Mouse (Mus musculus) lung, embryonic 16.5 days (tissue): Measurements from ENCODE around the gene Limch1. TPM values are rescaled to one million over a fixed set of nuclear protein-coding genes. Genes with fewer than 3 reads are reported as not detected.

Experiments used
- ATAC-seq: fragments of 200-750 bp; cut with Nextera tagmentation; 2 replicates; pipeline ENCODE4 v1.8.0; 2017; ENCODE audit warnings: low read depth, mild to moderate bottlenecking, moderate library complexity
- H3K27ac ChIP-seq: fragments of 300-500 bp; sonication (generic); 2 replicates; pipeline ENCODE4 v1.5.1; 2014; ENCODE audit warnings: mild to moderate bottlenecking, control low read depth, low read length
- H3K27me3 ChIP-seq: fragments of 300-500 bp; sonication (generic); 2 replicates; pipeline ENCODE4 v1.6.1; 2014; ENCODE audit warnings: low read depth, low read length, mixed read lengths; ENCODE audit not compliant: control insufficient read depth, insufficient read depth
- H3K36me3 ChIP-seq: fragments of 300-500 bp; sonication (generic); 2 replicates; pipeline ENCODE4 v1.6.1; 2014; ENCODE audit warnings: low read length; ENCODE audit not compliant: control insufficient read depth, insufficient read depth
- H3K4me1 ChIP-seq: fragments of 300-500 bp; sonication (generic); replicated peaks from 2 replicates; pipeline ENCODE4 v1.6.1; 2014; ENCODE audit warnings: low read length, mixed read lengths; ENCODE audit not compliant: control insufficient read depth, insufficient read depth
- H3K4me2 ChIP-seq: fragments of 300-500 bp; sonication (generic); 2 replicates; pipeline ENCODE4 v1.6.1; 2014; ENCODE audit warnings: low read depth, low read length, control low read depth
- H3K4me3 ChIP-seq: fragments of 300-500 bp; sonication (generic); 2 replicates; pipeline ENCODE4 v1.5.1; 2014; ENCODE audit warnings: mild to moderate bottlenecking, low read length, control low read depth
- H3K9ac ChIP-seq: fragments of 300-500 bp; sonication (generic); 2 replicates; pipeline ENCODE4 v1.6.1; 2014; ENCODE audit warnings: low read length, control low read depth
- H3K9me3 ChIP-seq: fragments of 300-500 bp; sonication (generic); 2 replicates; pipeline ENCODE4 v1.6.1; 2016; ENCODE audit warnings: low read length; ENCODE audit not compliant: control insufficient read depth
- WGBS: fragments of 180-500 bp; shearing (Covaris S2); extraction: QIAGEN DNeasy Blood & Tissue Kit; methylation state at CpG from one replicate; pipeline ENCODE4 v1.1.7; 2014; 5-methylcytosine and 5-hydroxymethylcytosine counted together
- polyA plus RNA-seq: library from polyadenylated mRNA; unstranded; fragments of >200 nt; fragmentation: Nextera tagmentation; extraction: Ambion mirVana; gene quantifications from 2 replicates; pipeline ENCODE4 v1.2.1, GENCODE M21; 2015

Limch1 gene
- polyA plus RNA-seq, 1 experiment from 2014 or later: 97.4 TPM

- Histone ChIP-seq H3K4me3 (no peak overlapping the region), H3K9me3 (no peaks in the 10 kb centered on the region), H3K4me1 (peaks cover 11% of the 10 kb centered on the region), H3K27me3 (no peaks in the 10 kb centered on the region), H3K4me2 (no peak overlapping the region), H3K9ac (no peak overlapping the region), H3K27ac (peak overlapping the region; percentile 61; the same call in 1 of the 2 replicates), H3K36me3 (no peaks in the 10 kb centered on the region)
- 33% methylated on average over 8 of the region's 8 CpGs for WGBS
- peak; percentile 48; the same call in 1 of the 2 replicates for ATAC-seq
These were observed 41.0 kb downstream of the Limch1 start for GRCm38 (mm10) chr5:66786621-66787061.

GRCm38 (mm10) chr5:66789041-66789440, 43.4 kb downstream of the Limch1 start:
- Histone ChIP-seq H3K4me2 (no peak overlapping the region), H3K9ac (no peak overlapping the region), H3K4me1 (peaks cover 11% of the 10 kb centered on the region), H3K27me3 (no peaks in the 10 kb centered on the region), H3K4me3 (no peak overlapping the region), H3K9me3 (no peaks in the 10 kb centered on the region), H3K36me3 (no peaks in the 10 kb centered on the region), H3K27ac (no peak overlapping the region)
- 57% methylated on average over 3 of the region's 3 CpGs for WGBS
- ATAC-seq: no peak

DNA sequence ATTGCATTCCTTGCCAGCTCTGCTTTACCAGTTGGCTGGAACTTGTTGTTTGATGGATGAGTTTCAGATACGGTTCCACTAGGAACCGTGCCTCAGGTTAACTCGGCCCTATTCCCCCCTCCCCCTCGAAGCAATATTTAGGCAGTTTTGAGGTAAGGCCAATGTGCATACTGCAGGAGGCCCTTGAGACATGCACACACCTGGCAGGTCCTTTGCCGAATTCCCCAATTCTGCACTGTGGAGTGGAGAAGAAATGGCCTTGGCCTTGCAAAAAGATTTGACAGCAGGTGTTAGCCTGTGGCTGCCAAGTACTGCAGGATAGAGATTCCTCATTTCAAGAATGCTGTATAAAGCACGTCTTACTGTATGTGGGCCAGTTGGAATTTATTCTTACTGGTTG, 45.5 kb downstream of the Limch1 start:
- no peak for ATAC-seq
- no peak overlapping the region for H3K9ac ChIP-seq
- H3K4me2 ChIP-seq: no peak overlapping the region
- no peaks in the 10 kb centered on the region for H3K9me3 ChIP-seq
- no peaks in the 10 kb centered on the region for H3K36me3 ChIP-seq
- no peak overlapping the region for H3K27ac ChIP-seq
- peaks cover 8% of the 10 kb centered on the region for H3K4me1 ChIP-seq
- no peak overlapping the region for H3K4me3 ChIP-seq
- 45% methylated on average over 6 of the region's 6 CpGs for WGBS
- H3K27me3 ChIP-seq: no peaks in the 10 kb centered on the region

GRCm38 (mm10) chr5:66793251-66793650, 47.6 kb downstream of the Limch1 start:
- ATAC-seq: no peak
- no peaks in the 10 kb centered on the region for H3K36me3 ChIP-seq
- H3K27ac ChIP-seq: no peak overlapping the region
- H3K9ac ChIP-seq: no peak overlapping the region
- no peaks in the 10 kb centered on the region for H3K27me3 ChIP-seq
- no peak overlapping the region for H3K4me2 ChIP-seq
- 82% methylated on average over 3 of the region's 3 CpGs for WGBS
- H3K4me1 ChIP-seq: peaks cover 20% of the 10 kb centered on the region
- H3K4me3 ChIP-seq: no peak overlapping the region
- H3K9me3 ChIP-seq: no peaks in the 10 kb centered on the region

- Histone ChIP-seq H3K4me2 (no peak overlapping the region), H3K36me3 (no peaks in the 10 kb centered on the region), H3K4me1 (peaks cover 50% of the 10 kb centered on the region), H3K27me3 (no peaks in the 10 kb centered on the region), H3K9me3 (no peaks in the 10 kb centered on the region), H3K27ac (peak overlapping the region; percentile 52), H3K4me3 (no peak overlapping the region), H3K9ac (no peak overlapping the region)
- ATAC-seq: no peak
- 41% methylated on average over 6 of the region's 6 CpGs for WGBS
These were observed 51.7 kb downstream of the Limch1 start for GRCm38 (mm10) chr5:66797326-66797725.

DNA sequence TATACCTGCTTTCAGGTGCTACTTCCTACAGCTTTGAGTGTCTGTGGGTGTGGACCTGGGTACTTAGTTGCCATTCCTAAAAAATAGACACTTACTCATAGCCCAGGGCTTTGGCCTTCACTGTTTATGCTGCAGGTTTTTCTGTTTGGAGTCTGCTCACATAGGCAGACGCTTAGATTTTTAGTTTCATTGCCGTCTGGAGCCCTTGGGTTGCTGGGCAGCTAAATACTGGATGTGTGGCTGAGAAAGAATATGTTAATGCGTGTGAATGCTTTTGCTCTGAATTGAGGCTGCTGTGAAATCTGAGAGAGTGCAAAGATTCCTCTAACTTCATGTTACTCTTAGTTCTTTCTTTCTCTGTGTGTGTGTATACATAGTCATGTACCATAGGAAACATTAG, 52.5 kb downstream of the Limch1 start:
- Histone ChIP-seq H3K27ac (peak overlapping the region; percentile 78), H3K4me3 (no peak overlapping the region), H3K4me1 (peaks cover 56% of the 10 kb centered on the region), H3K9me3 (no peaks in the 10 kb centered on the region), H3K4me2 (peak overlapping the region; percentile 16; the same call in 1 of the 2 replicates), H3K27me3 (no peaks in the 10 kb centered on the region), H3K9ac (no peak overlapping the region; the same call in none of the 2 replicates), H3K36me3 (no peaks in the 10 kb centered on the region)
- no peak for ATAC-seq
- 23% methylated on average over 3 of the region's 3 CpGs for WGBS

DNA sequence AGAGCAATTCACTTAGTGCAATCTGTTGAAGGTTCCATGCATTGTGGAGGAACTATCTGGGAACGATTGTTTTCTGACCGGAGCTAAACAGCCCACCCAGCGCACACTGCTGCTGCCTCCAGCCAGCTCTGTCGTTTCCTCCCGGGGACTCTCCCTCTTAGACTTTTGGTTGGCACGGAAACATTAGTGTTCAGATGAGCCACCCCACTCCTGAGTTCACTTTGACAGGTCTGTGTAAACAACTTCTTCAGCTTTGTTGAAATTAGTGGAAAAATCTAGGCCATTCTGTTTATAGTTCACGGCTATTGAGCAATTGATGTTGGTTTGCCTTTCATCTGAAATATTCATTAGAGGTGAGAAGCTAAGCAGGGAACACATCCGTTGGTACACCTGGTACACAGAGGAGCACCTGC, 53.0 kb downstream of the Limch1 start:
- Histone ChIP-seq H3K27me3 (no peaks in the 10 kb centered on the region), H3K4me1 (peaks cover 56% of the 10 kb centered on the region), H3K27ac (peak overlapping the region; percentile 78), H3K36me3 (no peaks in the 10 kb centered on the region), H3K4me2 (no peak overlapping the region), H3K9me3 (no peaks in the 10 kb centered on the region), H3K9ac (no peak overlapping the region), H3K4me3 (no peak overlapping the region)
- WGBS: 10% methylated on average over 8 of the region's 8 CpGs
- ATAC-seq: peak; percentile 65

DNA sequence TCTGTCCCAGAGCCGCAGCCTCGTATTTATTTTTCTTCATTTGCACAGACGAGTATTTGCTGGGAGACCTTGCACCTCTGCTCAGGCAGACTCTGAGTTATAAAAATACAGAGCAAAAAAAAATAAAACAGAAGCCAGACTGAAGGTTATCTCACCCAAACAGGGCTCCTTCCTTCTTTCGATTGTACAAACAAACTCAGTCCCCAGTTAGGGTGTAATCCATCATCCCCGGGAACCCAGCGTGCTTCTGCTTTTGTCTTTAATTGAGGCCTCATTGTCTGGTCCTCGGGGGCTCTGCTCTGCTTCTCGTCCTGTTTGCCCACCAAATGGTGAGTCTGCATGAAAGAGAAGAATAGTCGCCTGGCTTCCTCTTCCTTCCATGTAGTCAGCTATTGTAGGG, 54.6 kb downstream of the Limch1 start:
- no peak overlapping the region for H3K4me3 ChIP-seq
- no peaks in the 10 kb centered on the region for H3K9me3 ChIP-seq
- peaks cover 56% of the 10 kb centered on the region for H3K4me1 ChIP-seq
- WGBS: 15% methylated on average over 9 of the region's 9 CpGs
- H3K9ac ChIP-seq: no peak overlapping the region
- H3K36me3 ChIP-seq: no peaks in the 10 kb centered on the region
- no peak overlapping the region for H3K4me2 ChIP-seq
- H3K27me3 ChIP-seq: no peaks in the 10 kb centered on the region
- H3K27ac ChIP-seq: no peak overlapping the region
- ATAC-seq: peak; percentile 12; the same call in 1 of the 2 replicates

DNA sequence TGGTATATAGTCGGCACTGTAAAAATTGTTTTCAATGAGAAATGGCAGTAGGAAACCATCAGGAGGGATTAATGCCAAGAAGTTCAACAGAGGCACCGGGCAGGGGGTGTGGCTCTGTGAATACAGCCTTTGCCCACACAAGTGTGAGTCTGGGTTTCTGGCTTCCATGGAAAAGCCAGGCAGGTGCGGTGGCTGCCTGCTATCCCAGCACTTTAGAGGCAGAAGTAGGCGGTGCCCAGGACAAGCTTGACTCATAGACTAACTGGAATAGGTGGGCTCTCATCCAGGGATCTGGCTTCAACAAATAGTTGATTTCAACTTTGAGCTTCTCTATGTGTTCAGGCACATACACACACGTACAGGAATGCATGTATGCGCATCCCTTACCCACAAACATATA, 55.4 kb downstream of the Limch1 start:
- WGBS: 56% methylated on average over 6 of the region's 6 CpGs
- peak; percentile 37; the same call in 1 of the 2 replicates for ATAC-seq
- Histone ChIP-seq H3K9me3 (no peaks in the 10 kb centered on the region), H3K4me3 (no peak overlapping the region), H3K4me1 (peaks cover 56% of the 10 kb centered on the region), H3K9ac (no peak overlapping the region), H3K27ac (peak overlapping the region; percentile 14; the same call in 1 of the 2 replicates), H3K36me3 (no peaks in the 10 kb centered on the region), H3K27me3 (no peaks in the 10 kb centered on the region), H3K4me2 (no peak overlapping the region)

GRCm38 (mm10) chr5:66802196-66802595, 56.6 kb downstream of the Limch1 start:
- Histone ChIP-seq H3K4me1 (peaks cover 52% of the 10 kb centered on the region), H3K4me3 (no peak overlapping the region), H3K9me3 (no peaks in the 10 kb centered on the region), H3K9ac (no peak overlapping the region), H3K27ac (peak overlapping the region; percentile 18), H3K36me3 (no peaks in the 10 kb centered on the region), H3K27me3 (no peaks in the 10 kb centered on the region), H3K4me2 (peak overlapping the region; percentile 23)
- whole genome bisulfite sequencing: 32% methylated on average over 10 of the region's 10 CpGs
- peak; percentile 18; the same call in 1 of the 2 replicates for ATAC-seq
